Mouse (Mus musculus) intestine, embryonic 16.5 days (tissue): ENCODE results near the gene Adamts13. TPM values are rescaled to one million over a fixed set of nuclear protein-coding genes. Genes with fewer than 3 reads are reported as not detected.

ENCODE experiments used
- polyA plus RNA-seq: library from polyadenylated mRNA; unstranded; fragments of >200 nt; fragmentation: Nextera tagmentation; extraction: Ambion mirVana; gene quantifications from 2 replicates; pipeline ENCODE4 v1.2.1, GENCODE M21; 2015

Gene Adamts13
- polyA plus RNA-seq, 1 experiment from 2014 or later: 0.34 TPM

Other genes starting within 250 kb of the Adamts13 start
- gene Abo, start 108.4 kb upstream of the Adamts13 start, polyA plus RNA-seq: 0.21 TPM in 1 of 2 replicates, not detected in the other
- 21.0 and 23.3 TPM in 2 replicates for gene Surf6, start 70.5 kb upstream of the Adamts13 start, polyA plus RNA-seq
- 36.1 and 39.4 TPM in 2 replicates for gene Med22, start 62.7 kb upstream of the Adamts13 start, polyA plus RNA-seq
- 575 and 620 TPM in 2 replicates for gene Rpl7a, start 62.7 kb upstream of the Adamts13 start, polyA plus RNA-seq
- gene Surf2, start 57.0 kb upstream of the Adamts13 start, polyA plus RNA-seq: 41.9 and 45.9 TPM in 2 replicates
- gene Surf1, start 56.9 kb upstream of the Adamts13 start, polyA plus RNA-seq: 76.1 and 83.5 TPM in 2 replicates
- gene Surf4, start 39.5 kb upstream of the Adamts13 start, polyA plus RNA-seq: 269 and 299 TPM in 2 replicates
- 0.06 TPM in 1 of 2 replicates, not detected in the other for gene Stkld1, start 39.4 kb upstream of the Adamts13 start, polyA plus RNA-seq
- 46.8 and 47.7 TPM in 2 replicates for gene Rexo4, start 9.0 kb upstream of the Adamts13 start, polyA plus RNA-seq
- 52.9 and 54.3 TPM in 2 replicates for gene Cacfd1, start 36.5 kb downstream of the Adamts13 start, polyA plus RNA-seq
- gene Slc2a6, start 54.6 kb downstream of the Adamts13 start, polyA plus RNA-seq: 0.84 and 1.0 TPM in 2 replicates
- gene Mymk, start 98.8 kb downstream of the Adamts13 start, polyA plus RNA-seq: 0.12 and 0.22 TPM in 2 replicates
- gene Adamtsl2, start 106.0 kb downstream of the Adamts13 start, polyA plus RNA-seq: 1.7 and 2.1 TPM in 2 replicates
- 0.11 and 0.16 TPM in 2 replicates for gene Fam163b, start 169.1 kb downstream of the Adamts13 start, polyA plus RNA-seq
- gene Dbh, start 191.8 kb downstream of the Adamts13 start, polyA plus RNA-seq: 1.0 and 1.4 TPM in 2 replicates